Mouse (Mus musculus) forebrain, embryonic 14.5 days (tissue): ENCODE data around the gene Cfd. TPM values are rescaled to one million over a fixed set of nuclear protein-coding genes. Genes with fewer than 3 reads are reported as not detected.

Source experiments
- ATAC-seq: fragments of 200-750 bp; cut with Nextera tagmentation; 2 replicates; pipeline ENCODE4 v1.8.0; 2017; ENCODE audit warnings: mild to moderate bottlenecking, moderate library complexity
- DNase-seq: peaks from one replicate; pipeline ENCODE4 v3.0.0-alpha.2; 2015; ENCODE audit warnings: low spot score
- H3K27ac ChIP-seq: fragments of 300-500 bp; sonication (generic); 2 replicates; pipeline ENCODE4 v1.5.1; 2014; ENCODE audit warnings: low read depth, mild to moderate bottlenecking, control low read depth, low read length, moderate library complexity
- H3K27me3 ChIP-seq: fragments of 300-500 bp; sonication (generic); replicated peaks from 2 replicates; pipeline ENCODE4 v1.6.1; 2014; ENCODE audit warnings: low read length, control low read depth, mixed read lengths; ENCODE audit not compliant: control insufficient read depth, insufficient read depth
- H3K36me3 ChIP-seq: fragments of 300-500 bp; sonication (generic); 2 replicates; pipeline ENCODE4 v1.6.1; 2014; ENCODE audit warnings: low read length, control low read depth; ENCODE audit not compliant: control insufficient read depth, insufficient read depth
- H3K4me1 ChIP-seq: fragments of 300-500 bp; sonication (generic); 2 replicates; pipeline ENCODE4 v1.6.1; 2014; ENCODE audit warnings: antibody characterized with exemption, low read length, control low read depth; ENCODE audit not compliant: control insufficient read depth, insufficient read depth
- H3K4me2 ChIP-seq: fragments of 300-500 bp; sonication (generic); 2 replicates; pipeline ENCODE4 v1.6.1; 2014; ENCODE audit warnings: mild to moderate bottlenecking, control low read depth, low read length
- H3K4me3 ChIP-seq: fragments of 300-500 bp; sonication (generic); 2 replicates; pipeline ENCODE4 v1.5.1; 2014; ENCODE audit warnings: low read depth, low read length, control low read depth
- H3K9ac ChIP-seq: fragments of 300-500 bp; sonication (generic); 2 replicates; pipeline ENCODE4 v1.6.1; 2014; ENCODE audit warnings: mild to moderate bottlenecking, low read length, control low read depth, moderate library complexity
- H3K9me3 ChIP-seq: fragments of 300-500 bp; sonication (generic); replicated peaks from 2 replicates; pipeline ENCODE4 v1.6.1; 2016; ENCODE audit warnings: low read length, control low read depth, mixed read lengths; ENCODE audit not compliant: control insufficient read depth
- WGBS: fragments of 180-500 bp; shearing (Covaris S2); extraction: QIAGEN DNeasy Blood & Tissue Kit; methylation state at CpG from one replicate; pipeline ENCODE4 v1.1.7; 2014; 5-methylcytosine and 5-hydroxymethylcytosine counted together
- polyA plus RNA-seq: library from polyadenylated mRNA; unstranded; fragments of >200 nt; fragmentation: Nextera tagmentation; extraction: Ambion mirVana; gene quantifications from 2 replicates; pipeline ENCODE4 v1.2.1, GENCODE M21; 2014

Gene Cfd
- polyA plus RNA-seq, 1 experiment from 2014 or later: not detected

GRCm38 (mm10) chr10:79865189-79865601, 25.5 kb upstream of the Cfd start:
- H3K4me2 ChIP-seq: no peak overlapping the region
- ATAC-seq (peak; percentile 13; the same call in 1 of the 2 replicates), DNase-seq (no peak)
- H3K36me3 ChIP-seq: peaks cover 87% of the 10 kb centered on the region
- peaks cover 4% of the 10 kb centered on the region; the same call in 1 of the 2 replicates for H3K4me1 ChIP-seq
- H3K9me3 ChIP-seq: no peaks in the 10 kb centered on the region
- H3K9ac ChIP-seq: peak overlapping the region; percentile 25; the same call in 1 of the 2 replicates
- no peak overlapping the region for H3K4me3 ChIP-seq
- peak overlapping the region; percentile 39; the same call in 1 of the 2 replicates for H3K27ac ChIP-seq
- 77% methylated on average over 12 of the region's 12 CpGs for WGBS
- no peaks in the 10 kb centered on the region for H3K27me3 ChIP-seq

DNA sequence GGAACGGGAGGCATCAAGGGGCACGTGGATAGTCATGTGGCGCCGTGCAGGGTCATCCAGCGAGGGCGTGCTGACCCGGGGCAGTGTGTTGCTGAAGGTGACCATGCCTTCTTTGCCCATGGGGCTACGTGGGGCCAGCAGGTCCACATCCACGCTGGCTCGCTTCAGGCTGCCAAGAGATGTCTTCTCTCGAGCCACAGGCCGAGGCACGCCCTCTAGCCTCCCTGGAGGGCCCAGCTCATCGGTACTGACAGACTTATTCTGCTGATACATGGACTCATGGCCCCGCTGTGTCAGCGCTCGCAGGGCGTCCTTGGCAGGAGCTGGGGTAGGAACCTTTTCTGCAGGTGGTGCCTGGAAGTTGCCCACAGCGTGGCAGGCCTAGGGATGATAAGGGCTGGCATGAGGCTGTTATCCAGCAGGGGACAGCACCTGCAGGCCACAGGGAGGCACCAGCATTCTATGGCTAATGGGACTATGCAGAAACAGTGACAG, 24.8 kb upstream of the Cfd start:
- DNase-seq: no peak
- Histone ChIP-seq H3K27me3 (no peaks in the 10 kb centered on the region), H3K36me3 (peaks cover 84% of the 10 kb centered on the region), H3K4me1 (peaks cover 4% of the 10 kb centered on the region; the same call in 1 of the 2 replicates), H3K9me3 (no peaks in the 10 kb centered on the region), H3K9ac (no peak overlapping the region), H3K27ac (peak overlapping the region; percentile 39; the same call in 1 of the 2 replicates), H3K4me3 (no peak overlapping the region), H3K4me2 (no peak overlapping the region)
- WGBS: 76% methylated on average over 19 of the region's 19 CpGs
- ATAC-seq: no peak

GRCm38 (mm10) chr10:79866601-79867000, 24.1 kb upstream of the Cfd start:
- no peak overlapping the region for H3K4me2 ChIP-seq
- H3K4me1 ChIP-seq: peaks cover 4% of the 10 kb centered on the region
- H3K4me3 ChIP-seq: no peak overlapping the region
- ATAC-seq (no peak), DNase-seq (no peak)
- H3K9ac ChIP-seq: no peak overlapping the region
- peaks cover 84% of the 10 kb centered on the region for H3K36me3 ChIP-seq
- 83% methylated on average over 11 of the region's 11 CpGs for WGBS
- no peaks in the 10 kb centered on the region for H3K27me3 ChIP-seq
- H3K9me3 ChIP-seq: no peaks in the 10 kb centered on the region
- H3K27ac ChIP-seq: 0 out of 2 replicates have a peak overlapping the region, but pooled peaks have one; percentile 4

GRCm38 (mm10) chr10:79871845-79872244, 18.8 kb upstream of the Cfd start:
- WGBS: 70% methylated on average over 8 of the region's 8 CpGs
- no peaks in the 10 kb centered on the region for H3K9me3 ChIP-seq
- DNase-seq (no peak), ATAC-seq (no peak)
- peak overlapping the region; percentile 74 for H3K4me2 ChIP-seq
- no peaks in the 10 kb centered on the region for H3K27me3 ChIP-seq
- H3K9ac ChIP-seq: 0 out of 2 replicates have a peak overlapping the region, but pooled peaks have one; percentile 17
- H3K4me3 ChIP-seq: peak overlapping the region; percentile 5; the same call in 1 of the 2 replicates
- H3K36me3 ChIP-seq: peaks cover 40% of the 10 kb centered on the region
- no peak overlapping the region for H3K27ac ChIP-seq
- H3K4me1 ChIP-seq: peaks cover 17% of the 10 kb centered on the region

DNA sequence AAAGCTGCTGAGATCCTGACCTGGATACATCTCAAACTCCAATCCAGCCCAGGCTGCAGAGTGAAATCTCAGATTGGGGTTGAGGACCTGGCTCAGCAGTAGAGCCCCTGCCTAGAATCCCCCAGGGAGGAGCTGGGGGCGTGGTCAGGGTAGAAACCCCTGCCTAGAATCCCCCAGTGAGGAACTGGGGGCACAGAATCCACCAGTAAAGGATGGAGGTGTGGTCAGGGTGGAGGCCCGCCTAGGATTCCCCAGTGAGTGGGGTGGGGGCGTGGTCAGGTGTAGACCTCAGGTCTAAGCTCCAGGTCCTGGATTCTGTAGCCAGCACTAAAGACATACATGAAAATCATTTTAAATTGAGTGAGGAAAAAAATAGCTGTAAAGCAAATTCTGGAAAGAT, 17.8 kb upstream of the Cfd start:
- peak overlapping the region; percentile 74 for H3K4me2 ChIP-seq
- H3K9ac ChIP-seq: peak overlapping the region; percentile 98
- no peaks in the 10 kb centered on the region for H3K9me3 ChIP-seq
- peaks cover 17% of the 10 kb centered on the region for H3K4me1 ChIP-seq
- H3K36me3 ChIP-seq: peaks cover 31% of the 10 kb centered on the region
- ATAC-seq (no peak), DNase-seq (no peak)
- peak overlapping the region; percentile 97; the same call in 1 of the 2 replicates for H3K27ac ChIP-seq
- peak overlapping the region; percentile 85 for H3K4me3 ChIP-seq
- no peaks in the 10 kb centered on the region for H3K27me3 ChIP-seq
- WGBS: 48% methylated on average over 3 of the region's 3 CpGs

DNA sequence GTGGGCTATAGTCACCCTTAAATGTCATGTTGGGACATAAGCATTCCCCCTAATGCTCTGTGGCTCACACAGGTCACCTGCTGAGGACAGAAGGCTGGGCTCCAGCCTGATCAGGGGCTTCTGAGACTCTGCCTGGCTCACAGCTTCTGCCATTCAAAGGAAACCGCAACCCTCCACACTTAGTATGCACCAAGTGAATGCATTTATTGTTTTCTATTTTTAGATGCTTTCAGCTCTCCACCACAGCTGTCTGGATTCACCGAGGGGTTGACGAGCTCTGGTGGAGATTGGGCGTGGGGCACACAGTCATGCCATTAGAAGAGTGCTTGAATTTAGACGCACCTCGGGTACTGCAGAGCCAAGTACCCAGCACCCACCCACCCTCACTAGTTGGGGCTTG, 17.3 kb upstream of the Cfd start:
- WGBS: 2% methylated on average over 6 of the region's 6 CpGs
- H3K27ac ChIP-seq: peak overlapping the region; percentile 97
- no peaks in the 10 kb centered on the region for H3K9me3 ChIP-seq
- peaks cover 31% of the 10 kb centered on the region for H3K36me3 ChIP-seq
- peak overlapping the region; percentile 98 for H3K9ac ChIP-seq
- H3K4me3 ChIP-seq: peak overlapping the region; percentile 85
- DNase-seq: peak; percentile 61
- peaks cover 17% of the 10 kb centered on the region for H3K4me1 ChIP-seq
- ATAC-seq: peak; percentile 10; the same call in 1 of the 2 replicates
- peak overlapping the region; percentile 74 for H3K4me2 ChIP-seq
- H3K27me3 ChIP-seq: no peaks in the 10 kb centered on the region

GRCm38 (mm10) chr10:79873715-79874289, 16.9 kb upstream of the Cfd start:
- Histone ChIP-seq H3K4me2 (peak overlapping the region; percentile 74), H3K36me3 (peaks cover 29% of the 10 kb centered on the region), H3K9ac (peak overlapping the region; percentile 98), H3K27ac (peak overlapping the region; percentile 97), H3K4me1 (peaks cover 17% of the 10 kb centered on the region), H3K4me3 (peak overlapping the region; percentile 85), H3K9me3 (no peaks in the 10 kb centered on the region), H3K27me3 (no peaks in the 10 kb centered on the region)
- peak; percentile 54 for ATAC-seq
- under 1% methylated on average over 26 of the region's 26 CpGs for WGBS
- DNase-seq: peak; percentile 46

DNA sequence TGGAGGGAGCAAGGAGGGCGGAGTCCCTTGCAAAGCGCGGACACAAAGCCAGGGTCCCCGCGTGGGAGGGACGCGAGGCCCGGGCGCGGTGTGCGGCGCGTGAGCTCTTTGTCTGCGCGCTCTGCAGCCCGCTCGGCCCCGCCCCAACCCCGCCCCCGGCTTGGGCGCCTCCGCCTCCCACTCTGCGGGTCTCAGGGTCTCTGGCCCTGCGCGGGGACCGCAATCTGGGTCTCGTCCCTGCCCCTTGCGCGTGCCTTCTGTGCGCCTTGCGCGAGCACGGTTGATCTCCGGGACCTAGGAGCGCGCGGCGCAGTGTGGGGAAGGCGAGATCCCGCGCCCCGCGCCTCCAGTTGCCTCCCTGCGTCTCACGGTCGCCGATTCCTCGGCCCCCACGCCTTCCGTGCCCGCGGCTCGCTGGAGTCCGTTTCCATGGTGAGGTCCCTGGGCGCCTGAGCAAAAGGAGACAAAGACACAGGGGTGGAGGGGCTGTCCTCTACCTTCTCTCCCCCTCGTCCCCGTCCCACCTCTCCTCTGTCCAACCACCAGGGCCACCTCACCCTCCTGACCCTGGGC, 16.3 kb upstream of the Cfd start, which contains the start of the genes Prtn3 and Plppr3:
Gene Prtn3, plus strand, starts transcription at position 187 of the 573 bp plus-strand sequence.
Gene Plppr3, minus strand, starts transcription at position 345 of the 573 bp plus-strand sequence.
- H3K36me3 ChIP-seq: peaks cover 24% of the 10 kb centered on the region
- H3K4me3 ChIP-seq: peak within 1 kb of the TSS; percentile 85
- H3K4me2 ChIP-seq: peak within 1 kb of the TSS; percentile 74
- H3K4me1 ChIP-seq: peaks cover 14% of the 10 kb centered on the region
- H3K9ac ChIP-seq: peak within 1 kb of the TSS; percentile 98
- peak; percentile 93 for ATAC-seq
- peak within 1 kb of the TSS; percentile 97 for H3K27ac ChIP-seq
- DNase-seq: peak; percentile 89
- WGBS: 0% methylated on average over 51 of the region's 57 CpGs
- H3K9me3 ChIP-seq: no peaks in the 10 kb centered on the region
- H3K27me3 ChIP-seq: no peaks in the 10 kb centered on the region
